Mouse (Mus musculus) hematopoietic stem cell, adult 5-6 weeks (primary cell): ENCODE data around the gene Tubd1. TPM values are rescaled to one million over a fixed set of nuclear protein-coding genes. Genes with fewer than 3 reads are reported as not detected.

Experiments
- ATAC-seq, 2 experiments: fragments of 125-278 bp in 1 of 2; replicated peaks in 1 of 2; 2 replicates each; pipeline ENCODE4 v1.8.0; 2016 to 2017; ENCODE audit warnings: inconsistent platforms in 2 of 2, mild to moderate bottlenecking in 2 of 2, moderate number of reproducible peaks in 2 of 2, low read depth in 1 of 2, moderate TSS enrichment in 1 of 2; ENCODE audit not compliant: low FRiP score in 2 of 2, poor library complexity in 2 of 2, severe bottlenecking in 2 of 2, insufficient read depth in 1 of 2, low TSS enrichment in 1 of 2
- total RNA-seq: library from RNA; stranded (forward); fragments of 172-1452, 232-1000 nt; gene quantifications from 2 replicates; pipeline ENCODE4 v1.2.3, GENCODE M21; 2017

Tubd1 gene
- total RNA-seq, 1 experiment from 2014 or later, result 13.1 TPM

DNA sequence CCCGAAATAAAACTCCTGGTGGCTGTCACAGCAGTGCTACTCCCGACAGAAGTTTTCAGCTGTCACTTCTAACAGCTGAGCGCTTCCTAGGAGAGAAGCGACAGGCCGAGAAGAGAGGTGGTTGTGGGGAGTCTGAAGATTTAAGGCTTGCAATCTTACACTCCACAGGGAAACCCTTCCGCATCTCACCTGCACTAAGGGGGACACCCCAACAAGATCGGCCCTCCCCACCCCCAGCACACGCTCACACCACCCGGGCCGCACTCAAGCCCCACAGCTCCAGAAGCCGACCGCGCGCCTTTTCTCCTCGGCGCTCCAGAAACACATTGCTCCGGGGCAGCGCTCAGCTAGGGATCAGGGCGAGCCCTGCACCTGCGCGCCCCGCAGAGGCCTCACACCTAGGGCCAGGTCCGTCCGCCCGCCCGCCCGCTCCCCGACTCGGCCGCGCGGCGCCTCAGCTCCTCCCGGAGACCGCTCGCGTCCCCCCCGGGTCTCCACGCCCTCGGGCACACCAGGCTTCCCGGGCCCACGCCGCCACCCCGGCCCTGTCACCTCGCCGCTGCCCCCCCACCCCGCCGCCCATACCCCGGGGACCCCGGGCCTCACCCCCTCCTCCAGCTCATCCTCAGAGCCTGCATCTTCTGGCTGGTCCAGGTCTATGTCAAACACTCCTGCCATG is 692 bp upstream of the Tubd1 start:
- ATAC-seq, result no peak

DNA sequence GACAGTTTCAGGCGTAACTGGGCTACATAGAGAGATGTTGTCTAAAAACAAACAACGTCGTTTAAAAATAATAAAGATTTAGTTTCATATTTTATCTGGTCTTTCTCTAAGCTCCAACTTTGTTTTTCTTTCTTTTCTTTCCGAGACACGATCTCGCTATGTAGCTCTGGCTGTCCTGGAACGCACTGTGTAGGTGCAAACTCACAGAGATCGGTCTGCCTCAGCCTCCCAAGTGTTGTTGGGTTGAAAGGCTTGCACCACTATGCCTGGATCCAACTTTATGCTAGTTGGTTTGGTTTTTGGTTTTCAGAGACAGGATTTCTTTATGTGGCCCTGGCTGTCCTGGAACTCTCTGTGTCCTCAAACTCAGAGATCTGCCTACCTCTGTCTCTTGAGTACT is 765 bp downstream of the Tubd1 start:
- ATAC-seq, result no peak

DNA sequence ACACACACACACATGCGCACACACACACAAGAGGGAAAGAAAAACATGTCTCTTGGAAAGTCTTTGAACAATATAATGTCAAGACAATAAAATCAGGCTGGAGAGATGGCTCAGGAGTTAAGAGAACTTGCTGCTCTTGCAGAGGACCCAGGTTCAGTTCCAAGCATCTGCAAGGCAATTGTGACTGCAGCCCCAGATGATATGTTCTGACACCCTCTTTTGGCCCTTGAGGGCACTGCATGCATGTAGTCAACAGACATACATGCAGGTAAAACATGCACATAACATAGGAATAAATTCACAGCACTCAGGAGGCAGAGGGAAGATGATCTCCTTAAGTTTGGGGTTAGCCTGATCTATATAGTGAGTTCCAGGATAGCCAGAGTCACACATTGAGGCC is 2.6 kb downstream of the Tubd1 start:
- ATAC-seq, result no peak

DNA sequence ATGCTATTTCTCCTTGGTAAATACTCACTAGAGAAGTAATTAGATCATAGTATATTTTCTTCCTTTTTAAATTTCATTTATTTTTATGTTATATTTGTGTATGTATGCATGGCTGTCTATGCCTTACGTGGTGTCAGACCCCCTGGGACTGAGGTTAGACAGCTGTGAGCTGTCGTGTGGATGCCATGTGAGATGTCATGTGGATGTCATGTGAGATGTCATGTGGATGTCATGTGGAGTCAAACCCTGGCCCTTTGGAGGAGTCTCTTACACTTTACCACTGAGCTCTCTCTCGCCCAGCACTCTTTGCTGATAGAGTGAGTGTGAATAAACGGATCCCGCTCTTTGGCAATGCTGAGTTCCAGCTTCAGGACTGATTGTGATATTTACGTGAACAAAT is 8.7 kb downstream of the Tubd1 start:
- ATAC-seq, result no peak

DNA sequence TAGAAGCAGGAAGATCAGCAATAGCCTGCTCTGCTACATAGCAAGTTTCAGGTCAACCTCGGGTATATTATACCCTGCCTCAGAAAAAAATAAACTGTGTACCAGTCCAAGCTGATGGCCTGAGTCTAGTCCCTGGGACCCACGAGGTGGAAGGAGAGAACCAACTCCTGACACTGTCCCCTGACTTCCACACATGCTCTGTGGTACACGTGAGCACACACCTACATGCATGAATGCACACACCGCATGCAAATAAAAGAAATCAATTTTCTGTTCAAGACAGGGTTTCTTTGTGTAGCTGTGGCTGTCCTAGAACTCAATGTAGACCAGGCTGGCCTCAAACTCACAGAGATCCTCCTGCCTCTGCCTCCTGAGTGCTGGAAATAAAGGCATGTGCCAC is 13.5 kb downstream of the Tubd1 start:
- ATAC-seq, result no peak

DNA sequence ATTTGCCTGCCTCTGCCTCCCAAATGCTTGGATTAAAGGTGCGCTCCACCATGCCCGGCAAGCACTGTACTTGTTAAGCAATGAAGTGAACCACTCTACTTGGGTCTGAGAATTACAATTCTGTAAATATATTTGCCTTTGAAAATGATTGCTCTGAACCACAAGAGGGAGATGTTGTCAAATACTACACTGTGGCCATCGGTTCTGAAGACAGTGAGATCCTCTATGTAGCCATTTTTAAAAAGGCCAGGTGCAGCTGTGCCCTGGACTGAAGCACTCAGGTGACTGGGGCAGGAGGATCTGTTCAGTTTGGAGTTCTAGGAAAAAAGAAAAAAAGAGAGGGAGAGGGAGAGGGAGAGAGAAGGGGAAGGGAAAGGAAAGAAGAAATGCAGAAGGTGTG is 23.6 kb downstream of the Tubd1 start:
- ATAC-seq, result peak; percentile 58 to 62; a peak in 3 of 4 replicates

DNA sequence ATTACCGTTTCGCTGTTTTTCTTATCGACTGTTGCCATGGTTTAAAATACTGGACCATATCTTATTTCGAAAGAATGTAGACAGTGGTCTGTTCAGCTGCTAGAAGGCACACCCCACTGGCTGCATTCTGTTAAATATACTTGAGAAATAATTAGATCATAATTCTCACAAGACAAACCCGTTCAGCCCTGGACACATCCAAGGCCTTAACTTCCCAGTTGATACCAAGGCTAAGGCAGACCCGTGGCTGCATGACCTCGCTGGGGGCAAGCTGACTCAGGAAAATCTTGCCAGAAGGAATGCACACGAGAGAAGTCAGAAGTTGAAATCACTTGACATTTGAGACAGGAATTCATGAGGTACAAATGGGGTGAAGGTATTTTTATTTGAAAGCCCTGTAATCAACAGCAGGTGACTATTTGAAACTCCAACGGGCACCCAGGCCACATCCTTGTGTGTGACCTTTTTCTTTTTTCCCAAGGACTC is 25.5 kb downstream of the Tubd1 start:
- ATAC-seq, result no peak

DNA sequence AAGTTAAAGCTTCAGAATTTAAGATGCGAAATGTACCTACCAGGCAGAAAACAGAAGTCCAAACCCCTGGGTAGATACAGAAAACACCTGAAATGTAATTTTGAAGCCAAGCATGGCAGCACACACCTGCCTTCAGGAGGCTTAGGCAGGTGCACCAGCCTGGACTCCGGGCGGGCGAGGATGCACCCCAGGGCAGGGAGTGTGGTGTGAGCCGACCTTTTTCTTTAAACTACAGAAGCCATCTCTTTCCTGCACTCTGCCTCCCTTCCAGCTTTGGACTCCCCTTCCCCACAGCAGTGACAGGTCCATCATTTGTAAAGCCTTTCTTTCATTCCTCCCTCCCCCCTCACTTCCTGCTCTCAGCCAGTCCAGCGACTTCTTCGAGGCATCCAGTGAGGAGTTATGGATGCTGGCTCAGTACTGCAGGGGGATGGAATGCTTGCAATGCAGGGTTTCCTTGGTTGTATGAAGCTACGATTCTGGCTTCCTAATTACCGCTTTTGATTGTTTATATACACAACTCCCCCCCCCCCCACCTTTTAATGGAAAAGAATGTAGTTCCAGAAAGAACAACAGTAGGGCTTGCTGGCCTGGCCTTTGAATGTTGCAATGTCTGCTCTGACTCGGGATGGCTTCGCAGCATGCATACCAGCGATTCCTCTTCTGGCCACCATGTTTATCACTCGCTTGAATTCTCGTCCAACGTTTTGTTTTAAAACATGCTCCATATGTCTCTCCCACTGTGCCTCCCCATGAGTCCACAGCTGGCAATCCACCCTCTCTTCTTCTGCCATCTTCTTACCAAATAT is 26.5 kb downstream of the Tubd1 start:
- ATAC-seq, result no peak

DNA sequence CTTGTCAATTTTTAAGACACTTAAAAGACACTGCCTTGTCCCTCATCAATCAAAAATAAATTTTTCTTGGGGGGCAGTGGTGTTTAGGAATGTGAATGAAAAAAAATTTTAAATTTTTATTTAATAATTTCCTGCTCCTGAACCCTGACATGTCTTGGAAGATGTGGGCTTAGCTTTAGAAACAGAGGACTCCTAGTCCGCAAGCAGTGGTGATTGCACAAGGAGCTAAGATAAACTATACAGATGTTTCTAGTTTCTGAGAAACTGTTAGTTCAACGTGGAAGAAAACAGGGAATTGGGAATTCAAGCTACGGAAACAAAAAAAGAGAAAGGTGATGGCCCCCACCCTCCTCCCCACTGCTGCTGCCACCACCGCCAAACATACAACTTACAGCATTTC is 27.1 kb downstream of the Tubd1 start:
- no peak for ATAC-seq

DNA sequence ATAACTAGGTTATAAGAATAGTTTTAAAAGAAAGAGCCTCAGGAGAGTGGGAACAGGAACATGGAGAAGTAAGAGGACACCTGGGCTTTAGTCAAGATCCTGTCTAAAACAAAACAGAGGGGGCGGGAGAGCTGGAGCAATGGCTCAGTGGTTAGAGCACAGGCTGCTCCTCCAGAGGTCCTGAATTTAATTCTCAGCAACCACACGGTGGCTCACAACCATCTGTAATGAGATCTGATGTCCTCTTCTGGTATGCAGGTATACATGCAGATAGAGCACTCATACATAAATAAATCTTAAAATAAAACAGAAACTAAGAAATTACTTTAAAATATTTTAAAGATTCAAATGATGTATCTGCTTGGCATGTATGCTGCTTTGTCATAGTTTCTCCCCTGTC is 27.8 kb downstream of the Tubd1 start:
- ATAC-seq, result no peak

DNA sequence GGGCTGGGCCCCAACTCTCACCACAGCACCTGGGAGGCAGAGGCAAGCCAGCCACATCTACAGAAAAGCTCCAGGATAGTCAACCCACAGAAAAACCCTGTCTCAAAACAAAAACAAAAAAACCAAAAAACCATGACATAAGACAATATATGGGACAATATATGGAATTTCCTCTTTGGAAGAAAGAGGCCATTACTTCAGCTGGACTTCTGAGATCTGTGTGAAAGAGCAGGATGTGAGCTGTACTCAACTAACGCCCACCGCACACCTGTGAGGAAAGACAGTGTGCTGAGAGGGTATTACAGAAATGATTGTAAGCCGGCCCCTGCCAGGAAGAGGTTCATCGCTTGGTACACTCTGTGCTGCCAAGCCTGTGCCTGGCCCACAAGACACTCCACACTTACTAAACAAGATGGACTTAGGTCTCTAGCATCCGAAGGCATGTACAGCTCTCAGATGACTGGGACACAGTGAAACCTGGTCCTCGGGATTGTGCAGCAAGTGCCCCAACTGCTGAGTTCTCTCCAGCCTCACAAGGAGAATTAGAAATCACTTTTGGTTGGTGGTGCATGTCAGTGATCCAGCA is 28.9 kb downstream of the Tubd1 start:
- no peak for ATAC-seq

DNA sequence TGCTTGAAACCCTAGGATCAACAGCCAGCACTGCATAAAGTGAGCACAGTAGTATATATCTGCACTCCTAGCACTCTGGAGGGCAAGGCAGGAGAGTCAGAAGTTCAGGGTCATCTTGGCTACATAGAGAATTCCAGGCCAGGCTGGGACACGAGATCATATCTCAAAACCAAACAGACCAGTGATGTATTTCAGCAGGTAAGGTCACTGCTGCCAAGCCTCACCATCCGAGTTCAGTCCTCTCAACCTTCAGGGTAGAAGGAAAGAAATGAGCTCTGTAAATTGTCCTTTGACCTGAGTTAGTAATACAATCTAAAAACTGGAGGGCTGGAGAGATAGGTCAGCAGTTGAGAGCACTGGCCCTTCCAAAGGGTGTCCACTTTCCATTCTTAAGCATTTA is 29.6 kb downstream of the Tubd1 start:
- no peak for ATAC-seq

DNA sequence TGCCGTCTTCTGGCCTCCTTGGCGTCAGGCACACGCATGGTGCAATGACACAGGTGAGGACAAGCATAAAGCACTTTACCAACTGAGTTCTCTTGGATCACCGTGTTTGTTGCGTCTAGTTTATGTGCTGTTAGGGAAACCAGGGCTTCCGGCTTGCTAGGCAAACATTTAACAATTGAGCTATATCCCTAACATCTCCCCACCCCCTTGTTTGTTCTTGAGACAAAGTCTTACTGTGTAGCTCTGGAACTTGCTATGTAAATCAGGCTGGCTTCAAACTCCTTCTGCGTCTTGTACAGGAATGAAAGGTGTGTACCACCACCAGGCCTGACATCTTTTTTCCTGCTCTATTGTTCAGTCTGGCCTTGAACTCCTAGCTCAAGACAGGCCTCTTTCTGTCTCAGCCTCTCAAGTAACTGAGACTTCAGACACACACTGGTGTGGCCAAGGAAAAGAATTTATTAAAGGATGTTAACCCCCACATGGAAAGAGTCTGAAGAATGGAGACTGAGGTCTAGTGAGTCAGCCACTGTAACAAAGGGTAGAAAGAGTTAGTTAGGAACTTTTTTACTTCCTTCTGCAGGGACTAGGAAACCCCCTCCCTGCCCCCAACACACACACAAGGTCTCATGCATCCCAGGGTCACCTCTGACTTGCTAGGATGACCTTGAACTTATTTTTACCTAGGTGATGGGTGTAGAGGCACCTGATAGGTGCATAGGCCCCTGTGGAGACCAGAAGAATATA is 31.0 kb downstream of the Tubd1 start:
- no peak for ATAC-seq

DNA sequence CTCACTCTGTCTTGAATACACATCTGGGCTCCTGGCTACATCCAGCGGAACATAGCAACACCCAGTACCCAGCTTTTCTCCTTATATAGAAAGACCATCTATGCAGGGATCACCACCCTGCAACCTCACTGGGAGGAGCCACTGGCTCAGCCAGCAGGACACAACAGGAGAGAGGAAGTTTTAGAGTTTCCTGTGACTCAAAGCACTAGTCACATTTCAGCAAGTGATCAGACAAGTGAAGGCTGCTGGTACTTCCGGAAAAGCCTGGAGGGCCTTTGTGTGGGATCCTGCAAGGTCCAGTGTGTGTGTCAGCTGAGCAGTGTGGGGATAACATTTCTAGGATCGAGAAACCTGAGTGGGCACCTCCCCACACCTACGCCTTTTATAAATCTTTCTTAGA is 32.4 kb downstream of the Tubd1 start:
- peak; percentile 39 to 43 for ATAC-seq

DNA sequence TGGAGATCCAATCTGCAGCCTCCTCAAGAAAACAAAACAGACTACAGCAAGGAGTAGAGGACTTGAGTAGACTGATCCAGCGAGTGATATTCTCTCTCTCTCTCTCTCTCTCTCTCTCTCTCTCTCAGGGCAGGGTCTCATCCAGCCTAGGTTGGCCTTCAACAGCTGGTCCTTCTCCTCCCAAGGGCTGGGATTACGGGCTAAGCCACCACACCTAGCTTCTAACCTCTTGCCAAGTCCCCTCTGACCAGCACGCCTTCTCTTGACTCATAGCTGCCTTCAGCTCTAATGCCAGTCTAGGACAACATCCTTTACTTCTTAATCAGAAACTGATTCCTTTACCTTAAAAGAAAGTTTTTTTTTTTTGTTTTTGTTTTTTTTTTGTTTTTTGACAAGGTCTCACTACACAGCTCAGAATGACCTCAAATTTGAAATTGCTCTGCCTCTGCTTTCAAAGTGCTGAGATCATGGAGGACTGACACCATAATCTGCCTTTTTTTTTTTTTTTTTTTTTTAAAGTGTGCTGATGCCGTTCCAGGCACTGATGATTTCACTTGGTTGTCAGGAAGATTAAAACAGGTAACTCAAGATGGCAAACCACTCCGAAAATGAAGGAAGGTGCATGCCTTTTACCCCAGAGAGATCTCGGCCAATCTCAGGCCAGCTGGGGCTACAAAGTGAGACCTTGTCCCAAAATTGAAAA is 33.5 kb downstream of the Tubd1 start:
- ATAC-seq, result no peak

DNA sequence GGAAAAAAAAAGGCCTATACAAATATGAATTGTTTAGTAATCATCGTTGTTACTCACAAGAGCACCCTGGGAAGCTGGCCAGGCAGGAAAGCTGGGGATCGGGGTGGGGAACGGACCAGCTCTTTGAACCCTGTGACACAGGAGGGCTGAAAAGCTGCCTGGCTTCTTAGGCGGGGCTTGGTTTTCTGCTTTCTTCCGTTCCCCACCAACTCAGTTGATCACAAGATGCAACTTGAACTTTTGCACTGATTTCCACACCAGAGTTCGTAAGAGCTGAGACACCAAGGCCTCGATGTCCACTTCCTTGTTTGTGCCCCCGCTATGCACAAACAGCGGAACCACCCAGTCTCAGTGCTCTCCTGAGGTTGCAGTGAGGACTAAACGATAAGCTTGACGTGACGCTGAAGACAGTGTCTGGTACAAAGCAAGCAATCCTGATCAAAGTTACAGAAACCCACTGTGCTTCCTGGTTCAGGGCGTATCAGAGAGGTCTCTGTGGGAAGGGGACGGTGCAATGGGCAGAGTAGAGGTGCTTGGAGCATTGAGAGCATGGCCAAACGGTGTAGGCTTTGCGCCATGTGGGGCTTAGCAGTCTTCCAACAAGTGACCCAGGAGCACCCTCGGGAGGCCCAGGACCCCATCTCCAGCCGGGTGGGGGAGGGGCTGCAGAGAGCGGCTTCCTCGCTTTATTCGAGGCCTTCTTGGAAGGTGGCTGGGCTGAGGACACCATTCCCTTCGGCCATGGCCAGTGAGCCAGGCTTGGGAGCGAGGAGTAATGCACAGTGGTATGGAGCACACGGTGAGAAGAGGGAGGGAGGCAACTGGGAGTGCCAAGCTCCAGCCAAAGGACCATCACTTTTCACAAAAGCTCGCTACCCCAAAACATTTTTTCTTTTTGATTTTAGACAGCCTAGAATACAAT is 34.3 kb downstream of the Tubd1 start:
- no peak; a peak in 1 of 4 replicates for ATAC-seq
